Mouse (Mus musculus): ENCODE results near the gene Tbc1d30.

Gene Tbc1d30

GRCm38 (mm10) chr10:121314186-121314585, 36.9 kb downstream of the Tbc1d30 start:
- no peak for DNase-seq (ENCODE audit: low read depth, low spot score)

GRCm38 (mm10) chr10:121313049-121313448, 38.0 kb downstream of the Tbc1d30 start:
- DNase-seq (ENCODE audit: low read depth, low spot score) = no peak

- peak; percentile 67 for DNase-seq (ENCODE audit: low read depth, low spot score)
Measured at GRCm38 (mm10) chr10:121310511-121311221, 40.4 kb downstream of the Tbc1d30 start.

GRCm38 (mm10) chr10:121309801-121310510, 41.1 kb downstream of the Tbc1d30 start:
- DNase-seq (ENCODE audit: low read depth, low spot score) = no peak

- DNase-seq (ENCODE audit: low read depth, low spot score) = no peak
Measured at GRCm38 (mm10) chr10:121309123-121309655, 41.9 kb downstream of the Tbc1d30 start.

- DNase-seq (ENCODE audit: low read depth, low spot score) = no peak
Measured at GRCm38 (mm10) chr10:121305441-121305840, 45.6 kb downstream of the Tbc1d30 start.

GRCm38 (mm10) chr10:121303559-121303958, 47.5 kb downstream of the Tbc1d30 start:
- no peak for DNase-seq (ENCODE audit: low read depth, low spot score)

GRCm38 (mm10) chr10:121301868-121302267, 49.2 kb downstream of the Tbc1d30 start:
- DNase-seq (ENCODE audit: low read depth, low spot score) = no peak

- no peak for DNase-seq (ENCODE audit: low read depth, low spot score)
Measured at GRCm38 (mm10) chr10:121300659-121301058, 50.4 kb downstream of the Tbc1d30 start.

- no peak for DNase-seq (ENCODE audit: low read depth, low spot score)
Measured at GRCm38 (mm10) chr10:121297054-121297701, 53.9 kb downstream of the Tbc1d30 start.

- DNase-seq (ENCODE audit: low read depth, low spot score) = no peak
Measured at GRCm38 (mm10) chr10:121294471-121294870, 56.6 kb downstream of the Tbc1d30 start.

- no peak for DNase-seq (ENCODE audit: low read depth, low spot score)
Measured at GRCm38 (mm10) chr10:121293829-121294228, 57.2 kb downstream of the Tbc1d30 start.

GRCm38 (mm10) chr10:121291272-121291917, 59.7 kb downstream of the Tbc1d30 start:
- no peak for DNase-seq (ENCODE audit: low read depth, low spot score)

- DNase-seq (ENCODE audit: low read depth, low spot score) = peak; percentile 43
Measured at GRCm38 (mm10) chr10:121290682-121291078, 60.4 kb downstream of the Tbc1d30 start.

- DNase-seq (ENCODE audit: low read depth, low spot score) = no peak
Measured at GRCm38 (mm10) chr10:121289970-121290681, 61.0 kb downstream of the Tbc1d30 start.

- no peak for DNase-seq (ENCODE audit: low read depth, low spot score)
Measured at GRCm38 (mm10) chr10:121282926-121283325, 68.2 kb downstream of the Tbc1d30 start.

- no peak for DNase-seq (ENCODE audit: low read depth, low spot score)
Measured at GRCm38 (mm10) chr10:121282436-121282835, 68.6 kb downstream of the Tbc1d30 start.

- no peak for DNase-seq (ENCODE audit: low read depth, low spot score)
Measured at GRCm38 (mm10) chr10:121280943-121281342, 70.1 kb downstream of the Tbc1d30 start.

GRCm38 (mm10) chr10:121277022-121277471, 74.0 kb downstream of the Tbc1d30 start:
- no peak for DNase-seq (ENCODE audit: low read depth, low spot score)

- DNase-seq (ENCODE audit: low read depth, low spot score) = no peak
Measured at GRCm38 (mm10) chr10:121274964-121275363, 76.1 kb downstream of the Tbc1d30 start.

- DNase-seq (ENCODE audit: low read depth, low spot score) = no peak
Measured at GRCm38 (mm10) chr10:121271002-121271401, 80.1 kb downstream of the Tbc1d30 start.

Measured in brain, embryonic 18.5 days (tissue).